Mouse (Mus musculus) spleen, embryonic (tissue): ENCODE data around the gene Tmem50a.
"Not testable (repeated sequence)": the region's sequence is repeated elsewhere in the genome, so short reads cannot be mapped to it uniquely, and the experiment has no call there.

Experiments
- CTCF ChIA-PET: fragments of 350-600 bp; sonication (Branson Sonifier 250); formaldehyde crosslinking; loops from one replicate; lab custom pipeline; 2022; lab: Charles Lee

Tmem50a gene

DNA sequence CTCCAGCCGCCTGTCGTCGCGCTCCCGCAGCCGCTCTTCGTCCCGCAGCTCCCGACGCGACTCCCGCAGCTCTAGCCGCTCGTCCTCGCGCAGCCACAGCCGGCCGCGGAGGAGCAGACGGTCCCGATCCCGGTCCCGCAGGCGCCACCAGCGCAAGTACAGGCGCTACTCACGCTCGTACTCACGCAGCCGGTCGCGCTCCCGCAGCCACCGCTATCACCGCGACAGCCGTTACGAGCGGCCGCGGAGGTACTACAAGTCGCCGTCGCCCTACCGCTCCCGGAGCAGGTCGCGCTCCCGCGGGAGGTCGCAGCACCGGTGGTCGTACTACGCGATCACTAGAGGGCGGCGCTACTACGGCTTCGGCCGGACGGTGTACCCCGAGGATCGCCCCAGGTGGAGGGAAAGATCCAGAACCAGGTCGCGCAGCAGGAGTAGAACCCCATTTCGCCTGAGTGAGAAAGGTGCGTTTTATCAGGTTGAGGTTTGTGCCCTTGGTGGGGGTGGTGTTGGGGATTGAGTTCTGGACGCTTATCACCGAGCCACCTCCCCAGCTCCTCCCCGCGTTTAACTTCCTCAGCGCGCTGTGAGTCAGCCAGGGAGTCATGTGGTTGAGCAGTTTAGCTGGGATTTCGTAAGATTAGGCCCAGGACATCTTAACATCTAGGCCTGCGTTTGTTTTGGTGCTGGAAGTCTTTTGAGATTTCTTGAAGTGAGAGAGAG is 9.4 kb upstream of the Tmem50a start:
- CTCF ChIA-PET: no interaction called here

DNA sequence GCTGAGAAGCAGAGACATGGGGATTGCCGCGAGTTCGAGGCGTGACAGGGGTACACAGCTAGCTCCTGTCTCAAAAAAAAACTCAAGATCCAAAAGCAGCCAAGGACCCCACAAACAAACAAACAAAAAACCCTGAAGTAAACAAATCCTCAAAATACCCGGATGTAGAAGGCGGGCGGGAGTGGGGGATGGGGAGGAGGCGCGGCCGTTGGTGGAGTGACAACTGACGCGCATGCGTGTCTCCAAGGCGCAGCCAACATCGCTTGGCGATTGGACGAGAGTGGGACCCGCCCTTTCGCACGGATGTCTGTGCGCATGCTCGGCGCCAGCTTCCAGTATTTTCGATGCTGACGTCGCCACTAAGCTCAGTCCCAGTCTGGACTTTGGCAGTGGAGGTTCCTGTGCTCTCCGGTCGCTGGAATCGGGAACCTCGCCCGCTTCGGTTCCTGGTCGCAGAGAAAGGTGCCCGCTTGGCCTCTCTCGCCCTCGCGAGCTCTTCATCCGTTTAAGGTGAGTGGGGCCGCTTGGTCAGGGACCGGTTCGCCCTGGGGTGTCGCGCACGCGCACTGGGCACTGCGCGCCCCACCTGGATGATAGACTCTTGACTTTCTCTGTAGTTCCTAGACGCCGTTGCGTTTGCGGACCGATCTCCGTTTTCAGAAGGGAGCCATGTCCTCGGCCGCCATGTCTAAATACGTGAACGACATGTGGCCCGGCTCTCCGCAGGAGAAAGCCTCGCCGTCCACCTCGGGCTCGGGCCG is 8.6 kb upstream of the Tmem50a start, which contains the start of gene Rsrp1:
Rsrp1 (plus strand) TSS at position 335 of the 761 bp plus-strand sequence.
- CTCF ChIA-PET: interaction anchor here (0.7 kb wide), 2 partner anchors 80 to 953 kb away, joined by 4 read pairs; no protein-coding TSS in a partner anchor

DNA sequence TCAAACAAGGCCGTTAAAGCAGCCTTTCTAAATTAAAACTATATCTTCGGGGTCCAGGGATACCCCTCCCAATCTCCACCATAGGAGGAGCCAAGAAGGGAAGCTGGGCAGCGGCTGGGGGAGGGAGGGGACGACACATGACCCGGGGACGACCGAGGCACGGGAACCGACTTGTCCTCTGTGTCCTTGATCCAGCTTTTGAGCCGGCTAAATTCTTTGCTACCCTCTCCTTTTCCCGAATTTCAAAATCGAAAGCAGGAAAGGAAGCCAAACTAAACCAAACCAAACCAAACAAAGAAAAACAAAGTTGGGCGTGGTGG is 8.1 kb upstream of the Tmem50a start:
- CTCF ChIA-PET: interaction anchor here (0.6 to 0.7 kb wide), 3 partner anchors 29 to 954 kb away, joined by 4 to 6 read pairs (median 4); no protein-coding TSS in a partner anchor

DNA sequence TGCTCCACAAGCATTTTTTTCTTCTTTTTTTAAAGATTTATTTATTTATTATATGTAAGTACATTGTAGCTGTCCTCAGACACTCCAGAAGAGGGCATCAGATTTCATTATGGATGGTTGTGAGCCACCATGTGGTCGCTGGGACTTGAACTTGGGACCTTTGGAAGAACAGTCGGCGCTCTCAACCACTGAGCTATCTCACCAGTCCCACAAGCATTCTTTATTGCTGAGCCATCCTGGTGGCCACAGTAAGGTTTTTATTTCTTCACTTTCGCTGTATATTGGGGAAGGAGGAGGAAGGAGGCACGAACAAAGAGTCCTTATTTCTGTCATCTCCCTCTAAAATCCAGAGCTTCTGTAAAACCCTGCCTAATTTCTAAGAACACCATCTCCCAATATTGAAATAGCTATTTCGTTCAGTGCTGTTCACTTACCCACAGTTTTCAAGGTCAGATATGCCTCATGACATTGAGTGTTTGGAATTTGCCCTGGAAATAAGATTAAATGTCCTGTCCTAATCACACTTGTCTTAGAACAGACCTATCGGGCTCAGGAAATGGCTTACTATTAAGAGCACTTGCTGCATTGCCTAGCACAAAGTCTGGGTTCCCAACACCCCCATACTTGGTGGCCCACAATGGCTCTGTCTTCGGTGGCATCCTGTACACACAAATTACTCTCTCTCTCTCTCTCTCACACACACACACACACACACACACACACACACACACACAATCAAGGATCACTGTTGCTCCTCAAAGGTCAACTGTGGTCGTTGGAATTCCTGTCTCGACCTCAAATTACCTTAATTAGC is 7.5 kb upstream of the Tmem50a start:
- CTCF ChIA-PET: interaction anchor here (0.6 to 0.7 kb wide), 3 partner anchors 28 to 954 kb away, joined by 4 to 6 read pairs (median 4); no protein-coding TSS in a partner anchor

DNA sequence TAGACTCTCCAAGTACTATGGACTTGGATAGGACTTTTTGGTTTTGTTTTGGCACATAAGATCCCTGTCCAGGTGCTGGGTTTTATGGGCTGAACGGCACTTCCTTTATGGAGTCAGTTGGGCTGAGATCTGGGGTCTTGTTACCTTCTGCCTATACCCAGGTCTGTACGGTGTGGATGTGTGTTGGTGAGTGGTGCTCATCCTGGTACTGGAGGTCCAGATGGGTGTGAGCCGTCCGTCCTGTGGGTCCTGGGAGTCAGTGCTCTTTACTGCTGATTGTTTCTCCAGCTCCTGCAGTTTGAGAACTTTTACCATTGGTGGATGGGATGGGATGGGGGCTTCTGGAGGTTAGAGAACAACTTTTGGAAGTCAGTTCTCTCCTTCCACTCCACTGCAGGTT is 6.9 kb upstream of the Tmem50a start:
- CTCF ChIA-PET: interaction anchor here (0.6 kb wide), 1 partner anchor 68 kb away, joined by 3 read pairs; no protein-coding TSS in a partner anchor

DNA sequence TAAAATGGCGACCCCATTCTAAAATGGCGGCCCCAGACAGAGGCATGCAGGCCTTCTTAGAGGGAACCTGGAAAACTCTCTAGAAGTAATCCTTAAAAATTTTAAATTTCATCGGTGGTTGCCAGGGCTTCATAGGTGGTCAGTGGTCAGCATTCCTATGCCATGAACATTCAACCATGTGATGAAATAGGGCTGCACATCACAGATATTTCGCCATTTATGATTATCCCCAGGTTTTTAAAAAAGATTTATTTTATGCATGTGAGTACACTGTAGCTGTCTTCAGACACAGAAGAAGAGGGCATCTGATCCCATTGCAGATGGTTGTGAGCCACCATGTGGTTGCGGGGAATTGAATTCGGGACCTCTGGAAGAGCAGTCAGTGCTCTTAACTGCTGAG is 5.8 kb upstream of the Tmem50a start:
- CTCF ChIA-PET: no interaction called here

DNA sequence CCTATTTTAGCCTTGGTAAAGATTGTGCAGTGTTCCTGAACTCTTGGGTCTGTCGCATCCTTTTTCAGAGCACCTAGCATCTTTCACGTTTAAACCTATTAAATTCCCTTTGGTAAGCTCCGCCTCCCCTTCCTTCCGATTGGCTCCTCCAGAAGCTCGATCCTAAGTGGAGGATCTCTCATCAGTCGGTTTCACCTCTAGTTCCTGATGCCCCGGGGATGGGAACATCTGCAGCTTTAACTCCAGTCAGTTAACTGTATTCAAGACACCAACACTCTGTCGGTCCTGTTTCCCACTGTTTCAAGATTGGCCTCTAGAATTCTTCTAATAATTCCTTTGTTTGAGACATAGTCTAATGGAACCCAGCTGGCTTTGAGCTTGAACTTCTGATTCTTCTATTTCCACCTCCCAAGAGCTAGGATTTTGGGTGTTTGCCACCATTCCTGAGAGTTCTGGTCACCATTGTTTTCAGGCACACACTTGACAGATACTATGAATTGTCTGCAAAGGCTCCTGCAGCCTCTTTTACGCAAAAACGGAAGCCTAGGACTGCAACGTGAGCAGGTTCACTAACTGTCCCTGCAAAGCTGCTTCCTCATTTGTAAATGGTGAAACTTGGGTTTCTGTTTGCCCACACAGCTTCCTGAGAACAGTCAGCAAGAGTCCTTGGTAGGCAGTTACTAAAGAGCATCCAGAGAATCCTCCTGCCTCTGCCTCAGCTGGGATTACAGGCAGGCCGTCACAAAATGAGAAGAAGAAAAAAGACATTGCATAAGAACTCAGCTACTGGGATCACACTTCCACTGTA is 5.1 kb upstream of the Tmem50a start:
- CTCF ChIA-PET: interaction anchor here (0.6 to 0.7 kb wide), 2 partner anchors 19 to 1634 kb away, joined by 3 read pairs; no protein-coding TSS in a partner anchor

- CTCF ChIA-PET: interaction anchor here (0.6 kb wide), 1 partner anchor 1556 kb away, joined by 3 read pairs; no protein-coding TSS in a partner anchor
Measured at GRCm38 (mm10) chr4:134918381-134918780, 3.6 kb upstream of the Tmem50a start.

- CTCF ChIA-PET: interaction anchor here (1.0 kb wide), 1 partner anchor 9 kb away, joined by 4 read pairs; no protein-coding TSS in a partner anchor
Measured at GRCm38 (mm10) chr4:134917194-134917593, 2.4 kb upstream of the Tmem50a start.

- CTCF ChIA-PET: interaction anchor here (0.5 to 0.6 kb wide), 2 partner anchors 288 to 830 kb away, joined by 4 to 5 read pairs; no protein-coding TSS in a partner anchor
Measured at GRCm38 (mm10) chr4:134915223-134916050, 613 bp upstream of the Tmem50a start.

DNA sequence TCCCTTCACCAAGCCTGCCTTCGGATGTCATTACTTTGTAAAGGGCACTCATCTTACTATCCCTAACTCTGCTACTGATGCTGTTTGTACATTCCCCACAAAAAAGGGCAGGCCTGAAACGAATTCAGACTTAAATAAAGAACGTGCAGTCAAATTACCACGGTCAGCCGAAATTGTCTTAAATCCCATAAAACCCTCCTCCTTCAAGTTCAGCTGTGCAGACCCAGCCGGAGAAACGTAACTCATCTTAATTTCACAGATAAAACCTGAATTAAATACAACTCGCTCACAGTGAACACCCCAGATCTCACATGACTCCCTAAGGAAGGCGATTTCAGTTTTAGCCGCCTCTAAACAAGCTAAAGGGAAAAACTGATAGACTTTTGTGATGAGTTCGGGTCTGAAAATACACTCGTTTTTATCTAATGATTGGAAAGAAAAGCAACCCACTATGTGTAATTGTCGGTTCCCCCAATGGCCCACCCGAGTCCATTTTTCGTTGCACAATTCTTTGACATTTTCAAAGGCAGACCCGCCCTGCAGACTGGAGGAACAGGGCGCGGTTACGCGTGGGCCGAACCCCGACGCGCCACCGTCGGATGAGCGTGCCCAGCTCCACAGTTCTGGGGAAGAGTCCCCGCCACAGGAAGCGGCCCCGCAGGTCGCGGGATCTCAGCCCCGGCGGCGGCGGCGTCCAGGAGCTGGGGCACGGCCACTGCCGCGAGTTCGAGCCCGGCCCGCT is 531 bp downstream of the Tmem50a start:
- CTCF ChIA-PET: interaction anchor here (0.6 to 1.0 kb wide), 5 partner anchors 40 to 524 kb away, joined by 3 to 5 read pairs (median 4); no protein-coding TSS in a partner anchor

DNA sequence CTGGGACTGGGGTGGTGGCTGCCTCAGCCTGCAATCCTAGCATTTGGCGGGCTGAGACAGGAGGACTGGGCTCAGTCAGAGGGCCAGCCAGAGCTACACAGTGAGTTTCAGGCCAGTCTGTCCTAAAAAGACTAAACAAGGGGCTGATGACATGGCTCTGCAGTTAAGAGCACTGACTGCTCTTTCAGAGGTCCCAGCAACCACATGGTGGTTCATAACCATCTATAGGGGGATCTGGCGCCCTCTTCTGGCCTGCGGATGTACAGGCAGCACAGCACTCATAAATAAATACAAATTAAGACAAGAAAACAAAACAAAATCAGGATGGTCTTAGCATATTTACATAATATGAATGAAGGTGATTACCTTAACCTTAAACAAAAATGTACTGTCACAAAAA is 1.4 kb downstream of the Tmem50a start:
- CTCF ChIA-PET: interaction anchor here (0.6 to 1.1 kb wide), 4 partner anchors 15 to 86 kb away, joined by 3 to 4 read pairs (median 3); no protein-coding TSS in a partner anchor

DNA sequence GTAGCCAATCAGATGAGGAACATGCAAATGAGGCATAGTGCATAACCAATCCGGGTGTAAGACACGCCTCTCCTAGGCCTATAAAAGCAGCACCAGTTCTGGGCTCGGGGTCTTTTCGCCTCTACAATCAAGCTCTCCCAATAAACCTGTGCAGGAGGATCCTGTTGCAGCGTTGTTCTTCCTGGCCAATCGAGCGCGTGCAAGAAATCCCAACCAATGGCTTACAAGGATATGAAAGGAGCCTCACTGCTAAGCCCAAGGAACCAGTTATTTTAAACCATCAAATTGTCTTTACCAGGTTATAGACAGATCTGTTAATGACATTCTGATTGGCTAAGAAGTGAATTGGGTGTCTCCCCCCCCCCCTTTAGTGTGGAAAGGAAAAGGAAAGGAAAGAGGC is 3.4 kb downstream of the Tmem50a start:
- CTCF ChIA-PET: not testable (repeated sequence)

- CTCF ChIA-PET: no interaction called here
Measured at GRCm38 (mm10) chr4:134903046-134903445, 11.8 kb downstream of the Tmem50a start.

GRCm38 (mm10) chr4:134901126-134901525 is 13.7 kb downstream of the Tmem50a start:
- CTCF ChIA-PET: interaction anchor here (1.2 kb wide), 1 partner anchor 19 kb away, joined by 3 read pairs; no protein-coding TSS in a partner anchor

DNA sequence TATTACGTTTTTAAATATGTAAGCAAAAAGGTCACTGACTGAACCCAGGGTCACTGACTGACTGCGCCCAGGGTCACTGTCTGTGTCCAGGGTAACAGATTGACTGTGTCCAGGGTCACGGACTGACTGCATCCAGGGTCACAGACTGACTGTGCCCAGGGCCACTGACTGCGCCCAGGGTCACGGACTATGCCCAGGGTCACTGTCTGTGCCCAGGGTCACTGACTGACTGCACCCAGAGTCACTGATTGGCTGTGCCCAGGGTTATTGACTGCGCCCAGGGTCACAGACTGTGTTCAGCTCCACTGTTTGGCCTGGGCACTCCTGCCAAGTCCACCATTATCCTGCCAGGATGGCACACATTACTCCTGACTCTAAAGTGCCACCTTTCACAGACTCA is 17.6 kb downstream of the Tmem50a start:
- CTCF ChIA-PET: no interaction called here

GRCm38 (mm10) chr4:134892096-134892495 is 22.7 kb downstream of the Tmem50a start:
- CTCF ChIA-PET: no interaction called here

GRCm38 (mm10) chr4:134884364-134884763 is 30.5 kb downstream of the Tmem50a start:
- CTCF ChIA-PET: no interaction called here

DNA sequence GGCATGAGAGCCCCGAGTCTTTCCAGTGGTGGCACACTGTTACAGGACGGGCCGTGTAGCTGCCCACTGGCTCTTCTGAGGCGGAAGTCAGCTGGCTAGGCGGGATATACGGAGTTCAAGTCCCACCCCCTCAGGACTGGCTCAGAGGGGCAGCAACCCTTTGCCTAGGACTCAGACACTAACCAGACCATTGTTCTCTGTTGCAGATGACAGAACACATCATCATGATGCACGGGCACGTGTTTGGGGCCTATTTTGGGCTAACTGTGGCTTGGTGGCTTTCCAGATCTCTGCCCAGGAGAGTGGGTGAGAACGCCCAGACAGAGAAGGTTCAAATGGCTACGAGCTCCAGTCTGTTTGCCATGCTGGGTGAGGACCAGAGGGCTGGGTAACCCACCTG is 31.0 kb downstream of the Tmem50a start:
- CTCF ChIA-PET: no interaction called here
